Mouse (Mus musculus): Measurements from ENCODE around the gene Rbm38. TPM values are rescaled to one million over a fixed set of nuclear protein-coding genes. Genes with fewer than 3 reads are reported as not detected.

Rbm38 gene
- polyA plus RNA-seq, 1 experiment from 2014 or later, result 45.8 TPM

DNA sequence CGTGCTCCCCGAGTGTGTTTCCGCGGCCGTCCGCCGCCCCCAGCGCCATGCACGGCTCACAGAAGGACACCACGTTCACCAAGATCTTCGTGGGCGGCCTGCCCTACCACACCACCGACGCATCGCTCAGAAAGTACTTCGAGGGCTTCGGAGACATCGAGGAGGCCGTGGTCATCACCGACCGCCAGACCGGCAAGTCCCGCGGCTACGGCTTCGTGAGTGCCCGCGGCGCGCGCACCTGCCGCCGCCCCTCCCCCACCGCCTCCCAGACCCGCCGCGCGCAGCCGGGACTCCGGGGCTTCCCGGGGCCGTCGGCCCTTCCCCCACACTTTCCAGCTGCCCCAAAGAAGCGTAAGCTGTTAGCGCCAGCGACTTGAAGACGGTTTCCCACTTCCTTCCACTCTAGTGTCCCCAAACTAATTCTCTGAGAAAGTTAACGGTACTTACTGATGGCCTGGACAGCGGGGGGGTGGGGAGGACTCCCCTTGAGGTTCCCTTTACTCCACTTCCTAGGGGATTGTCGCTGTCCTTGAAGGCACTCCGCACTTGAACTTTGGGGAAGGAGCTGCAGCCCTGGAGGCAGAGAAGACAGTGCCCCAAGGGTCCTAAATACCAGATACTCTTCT lies 1.9 kb downstream of the Rbm38 start:
- DNase-seq (peak; percentile 62), ATAC-seq (ENCODE audit: insufficient read depth) (peak; percentile 32)
- peak overlapping the region; percentile 65 for H3K9ac ChIP-seq
- TF ChIP-seq CTCF (IDR thresholded peaks at IDR 0.05; ENCODE audit: low read depth), result no peak
- peaks cover 21% of the 10 kb centered on the region for H3K4me1 ChIP-seq (ENCODE audit: insufficient read depth)
- H3K27ac ChIP-seq (ENCODE audit: low read depth), result peak overlapping the region; percentile 50
- H3K4me3 ChIP-seq (ENCODE audit: low read depth, low read length), result peak overlapping the region; percentile 76
- peak overlapping the region; percentile 90 for H3K4me2 ChIP-seq
- under 1% methylated on average over 48 of the region's 51 CpGs for WGBS
- H3K9me3 ChIP-seq (ENCODE audit: low read depth, low read length), result no peaks in the 10 kb centered on the region
- H3K27me3 ChIP-seq (ENCODE audit: insufficient read depth, low read length), result no peaks in the 10 kb centered on the region
- H3K36me3 ChIP-seq (ENCODE audit: insufficient read depth), result peaks cover 30% of the 10 kb centered on the region

DNA sequence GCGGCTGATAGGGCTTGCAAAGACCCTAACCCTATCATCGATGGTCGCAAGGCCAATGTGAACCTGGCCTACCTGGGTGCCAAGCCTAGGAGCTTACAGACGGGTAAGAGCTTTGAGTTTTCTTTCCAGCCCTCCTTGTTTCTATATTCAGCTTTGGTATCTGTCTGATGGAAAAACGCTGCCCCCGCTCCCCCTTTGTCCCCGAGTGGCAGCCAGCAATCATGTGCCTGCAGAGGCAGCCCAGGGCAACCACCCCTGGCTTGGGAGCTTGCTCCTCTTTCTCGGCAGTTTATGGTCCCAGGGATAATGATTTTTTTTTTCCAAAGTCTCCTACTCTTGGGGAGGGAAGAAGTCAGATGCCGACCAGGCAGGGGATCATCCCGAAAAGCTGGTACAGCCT lies 2.5 kb downstream of the Rbm38 start:
- H3K36me3 ChIP-seq (ENCODE audit: insufficient read depth), result peaks cover 35% of the 10 kb centered on the region
- peak overlapping the region; percentile 90 for H3K4me2 ChIP-seq
- DNase-seq (no peak), ATAC-seq (ENCODE audit: insufficient read depth) (no peak)
- H3K27me3 ChIP-seq (ENCODE audit: insufficient read depth, low read length), result no peaks in the 10 kb centered on the region
- no peak overlapping the region for H3K27ac ChIP-seq (ENCODE audit: low read depth)
- no peak for TF ChIP-seq CTCF (IDR thresholded peaks at IDR 0.05; ENCODE audit: low read depth)
- 30% methylated on average over 10 of the region's 10 CpGs for WGBS
- H3K9ac ChIP-seq, result peak overlapping the region; percentile 65
- H3K9me3 ChIP-seq (ENCODE audit: low read depth, low read length), result no peaks in the 10 kb centered on the region
- peaks cover 26% of the 10 kb centered on the region for H3K4me1 ChIP-seq (ENCODE audit: insufficient read depth)
- peak overlapping the region; percentile 76 for H3K4me3 ChIP-seq (ENCODE audit: low read depth, low read length)

- no peak for ATAC-seq (ENCODE audit: insufficient read depth)
- Histone ChIP-seq H3K9ac (peak overlapping the region; percentile 65), H3K4me3 (ENCODE audit: low read depth, low read length) (peak overlapping the region; percentile 76), H3K36me3 (ENCODE audit: insufficient read depth) (peaks cover 41% of the 10 kb centered on the region), H3K4me2 (peak overlapping the region; percentile 90), H3K9me3 (ENCODE audit: low read depth, low read length) (no peaks in the 10 kb centered on the region), H3K4me1 (ENCODE audit: insufficient read depth) (peaks cover 27% of the 10 kb centered on the region), H3K27me3 (ENCODE audit: insufficient read depth, low read length) (no peaks in the 10 kb centered on the region), H3K27ac (ENCODE audit: low read depth) (no peak overlapping the region)
- WGBS, result 68% methylated on average over 7 of the region's 7 CpGs
- DNase-seq, result no peak
- TF ChIP-seq CTCF (IDR thresholded peaks at IDR 0.05; ENCODE audit: low read depth), result no peak
These were observed 3.1 kb downstream of the Rbm38 start for GRCm38 (mm10) chr2:173023371-173023851.

DNA sequence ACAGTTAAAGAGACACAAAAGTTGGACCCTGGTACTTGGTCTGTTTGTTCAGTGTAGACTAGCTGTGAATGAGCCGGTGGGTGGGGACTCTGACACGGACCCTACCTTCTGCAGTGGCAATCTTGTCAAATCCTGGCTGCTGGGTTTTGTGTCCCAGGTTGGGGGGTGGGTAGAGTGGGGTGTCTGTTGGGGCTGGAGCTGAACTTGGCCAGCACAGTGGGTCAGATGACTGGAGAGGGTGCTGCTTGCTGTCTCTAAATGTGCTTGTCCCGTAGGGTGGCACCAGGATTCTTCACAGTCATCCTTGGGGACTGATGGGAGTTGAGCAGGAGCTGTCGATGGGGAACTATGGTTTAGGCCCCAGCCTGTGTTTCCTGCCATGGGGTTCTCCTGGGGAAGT lies 3.7 kb downstream of the Rbm38 start:
- Histone ChIP-seq H3K9ac (peak overlapping the region; percentile 65), H3K4me3 (ENCODE audit: low read depth, low read length) (peak overlapping the region; percentile 76), H3K4me2 (peak overlapping the region; percentile 90), H3K27ac (ENCODE audit: low read depth) (no peak overlapping the region), H3K36me3 (ENCODE audit: insufficient read depth) (peaks cover 41% of the 10 kb centered on the region), H3K27me3 (ENCODE audit: insufficient read depth, low read length) (no peaks in the 10 kb centered on the region), H3K4me1 (ENCODE audit: insufficient read depth) (peaks cover 27% of the 10 kb centered on the region), H3K9me3 (ENCODE audit: low read depth, low read length) (no peaks in the 10 kb centered on the region)
- 59% methylated on average over 4 of the region's 4 CpGs for WGBS
- ATAC-seq (ENCODE audit: insufficient read depth) (no peak), DNase-seq (no peak)
- no peak for TF ChIP-seq CTCF (IDR thresholded peaks at IDR 0.05; ENCODE audit: low read depth)

DNA sequence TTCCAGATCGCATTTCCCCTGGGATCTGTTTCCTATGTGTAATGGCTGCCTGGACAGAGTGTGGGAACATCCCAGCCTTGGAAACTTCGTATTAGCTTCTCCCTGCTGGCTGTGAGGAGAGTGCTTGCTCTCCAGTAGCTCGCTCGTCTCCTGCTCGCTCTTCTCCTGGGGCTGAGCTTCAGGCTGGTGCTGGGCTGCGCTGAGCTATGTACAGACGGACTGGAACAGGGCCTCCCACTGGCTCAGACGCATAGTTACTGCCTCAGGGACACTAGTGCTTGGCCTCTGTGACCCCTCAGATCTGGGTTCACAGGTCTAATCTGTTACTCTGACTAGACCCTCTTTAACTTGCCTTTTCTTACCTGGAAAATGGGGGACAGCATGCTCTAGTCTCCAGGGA lies 4.1 kb downstream of the Rbm38 start:
- DNase-seq (no peak), ATAC-seq (ENCODE audit: insufficient read depth) (no peak)
- H3K4me1 ChIP-seq (ENCODE audit: insufficient read depth), result peaks cover 27% of the 10 kb centered on the region
- peak overlapping the region; percentile 90 for H3K4me2 ChIP-seq
- H3K9me3 ChIP-seq (ENCODE audit: low read depth, low read length), result no peaks in the 10 kb centered on the region
- H3K36me3 ChIP-seq (ENCODE audit: insufficient read depth), result peaks cover 44% of the 10 kb centered on the region
- H3K27ac ChIP-seq (ENCODE audit: low read depth), result peak overlapping the region; percentile 24; the same call in 1 of the 2 replicates
- no peaks in the 10 kb centered on the region for H3K27me3 ChIP-seq (ENCODE audit: insufficient read depth, low read length)
- no peak for TF ChIP-seq CTCF (IDR thresholded peaks at IDR 0.05; ENCODE audit: low read depth)
- WGBS, result 79% methylated on average over 8 of the region's 8 CpGs
- peak overlapping the region; percentile 20; the same call in 1 of the 2 replicates for H3K9ac ChIP-seq
- peak overlapping the region; percentile 76 for H3K4me3 ChIP-seq (ENCODE audit: low read depth, low read length)

DNA sequence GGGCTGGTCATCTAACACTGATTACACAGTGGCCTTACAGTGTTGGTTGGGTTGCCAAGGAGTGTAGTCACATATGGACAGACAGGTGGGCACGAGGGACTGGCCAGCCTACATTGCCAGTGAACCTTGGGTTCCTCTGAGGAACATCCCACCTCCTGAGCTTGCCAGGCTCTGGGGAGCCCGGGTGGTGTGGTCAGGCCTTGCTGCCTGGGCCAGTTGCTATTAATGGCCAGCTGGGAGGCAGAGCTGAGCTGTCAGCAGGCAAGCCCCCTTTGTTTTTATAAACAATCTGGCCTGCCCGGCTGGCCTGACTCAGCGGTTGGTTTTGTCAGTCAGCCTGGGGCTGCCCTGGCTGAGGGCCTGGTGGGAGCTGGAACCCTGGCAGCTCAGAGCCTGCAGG lies 4.6 kb downstream of the Rbm38 start:
- Histone ChIP-seq H3K9ac (peak overlapping the region; percentile 20; the same call in 1 of the 2 replicates), H3K9me3 (ENCODE audit: low read depth, low read length) (no peaks in the 10 kb centered on the region), H3K36me3 (ENCODE audit: insufficient read depth) (peaks cover 50% of the 10 kb centered on the region), H3K27ac (ENCODE audit: low read depth) (0 out of 2 replicates have a peak overlapping the region, but pooled peaks have one; percentile 8), H3K4me2 (peak overlapping the region; percentile 90), H3K27me3 (ENCODE audit: insufficient read depth, low read length) (no peaks in the 10 kb centered on the region), H3K4me1 (ENCODE audit: insufficient read depth) (peaks cover 27% of the 10 kb centered on the region; the same call in 1 of the 2 replicates), H3K4me3 (ENCODE audit: low read depth, low read length) (peak overlapping the region; percentile 76)
- no peak for TF ChIP-seq CTCF (IDR thresholded peaks at IDR 0.05; ENCODE audit: low read depth)
- peak; percentile 65 for DNase-seq
- ATAC-seq (ENCODE audit: insufficient read depth), result peak; percentile 10; the same call in 1 of the 2 replicates
- WGBS, result 37% methylated on average over 4 of the region's 4 CpGs

- TF ChIP-seq CTCF (IDR thresholded peaks at IDR 0.05; ENCODE audit: low read depth), result no peak
- H3K4me1 ChIP-seq (ENCODE audit: insufficient read depth), result peaks cover 27% of the 10 kb centered on the region; the same call in 1 of the 2 replicates
- peak overlapping the region; percentile 34 for H3K9ac ChIP-seq
- no peak for DNase-seq
- 63% methylated on average over 5 of the region's 5 CpGs for WGBS
- H3K4me2 ChIP-seq, result peak overlapping the region; percentile 90
- H3K36me3 ChIP-seq (ENCODE audit: insufficient read depth), result peaks cover 62% of the 10 kb centered on the region
- H3K9me3 ChIP-seq (ENCODE audit: low read depth, low read length), result no peaks in the 10 kb centered on the region
- peak overlapping the region; percentile 4; the same call in 1 of the 2 replicates for H3K4me3 ChIP-seq (ENCODE audit: low read depth, low read length)
- H3K27me3 ChIP-seq (ENCODE audit: insufficient read depth, low read length), result no peaks in the 10 kb centered on the region
- ATAC-seq (ENCODE audit: insufficient read depth), result no peak
- peak overlapping the region; percentile 70 for H3K27ac ChIP-seq (ENCODE audit: low read depth)
These were observed 6.0 kb downstream of the Rbm38 start for GRCm38 (mm10) chr2:173026286-173026685.
